Mouse (Mus musculus) forebrain, embryonic 16.5 days (tissue): ENCODE data around the gene Ccdc78. TPM values are rescaled to one million over a fixed set of nuclear protein-coding genes. Genes with fewer than 3 reads are reported as not detected.

Experiments
- ATAC-seq: fragments of 200-750 bp; cut with Nextera tagmentation; 2 replicates; pipeline ENCODE4 v1.8.0; 2017; ENCODE audit warnings: mild to moderate bottlenecking, moderate library complexity
- H3K27ac ChIP-seq: fragments of 300-500 bp; sonication (generic); 2 replicates; pipeline ENCODE4 v1.5.1; 2014; ENCODE audit warnings: low read length, control low read depth
- H3K27me3 ChIP-seq: fragments of 300-500 bp; sonication (generic); replicated peaks from 2 replicates; pipeline ENCODE4 v1.6.1; 2014; ENCODE audit warnings: low read length; ENCODE audit not compliant: control insufficient read depth, insufficient read depth
- H3K36me3 ChIP-seq: fragments of 300-500 bp; sonication (generic); 2 replicates; pipeline ENCODE4 v1.6.1; 2014; ENCODE audit not compliant: control insufficient read depth, insufficient read depth
- H3K4me1 ChIP-seq: fragments of 300-500 bp; sonication (generic); replicated peaks from 2 replicates; pipeline ENCODE4 v1.6.1; 2014; ENCODE audit warnings: low read length; ENCODE audit not compliant: control insufficient read depth, insufficient read depth
- H3K4me2 ChIP-seq: fragments of 300-500 bp; sonication (generic); 2 replicates; pipeline ENCODE4 v1.6.1; 2014; ENCODE audit warnings: mild to moderate bottlenecking, low read length, control low read depth
- H3K4me3 ChIP-seq: fragments of 300-500 bp; sonication (generic); replicated peaks from 2 replicates; pipeline ENCODE4 v1.5.1; 2014; ENCODE audit warnings: mild to moderate bottlenecking, low read length, control low read depth
- H3K9ac ChIP-seq: fragments of 300-500 bp; sonication (generic); replicated peaks from 2 replicates; pipeline ENCODE4 v1.6.1; 2014; ENCODE audit warnings: low read depth, low read length, control low read depth
- H3K9me3 ChIP-seq: fragments of 300-500 bp; sonication (generic); 2 replicates; pipeline ENCODE4 v1.6.1; 2016; ENCODE audit warnings: low read length; ENCODE audit not compliant: control insufficient read depth
- WGBS: fragments of 180-500 bp; shearing (Covaris S2); extraction: QIAGEN DNeasy Blood & Tissue Kit; methylation state at CpG from one replicate; pipeline ENCODE4 v1.1.7; 2014; 5-methylcytosine and 5-hydroxymethylcytosine counted together
- polyA plus RNA-seq: library from polyadenylated mRNA; unstranded; fragments of >200 nt; fragmentation: Nextera tagmentation; extraction: Ambion mirVana; gene quantifications from 2 replicates; pipeline ENCODE4 v1.2.1, GENCODE M21; 2015

The Ccdc78 gene
- polyA plus RNA-seq, 1 experiment from 2014 or later = 0.13 TPM

- no peaks in the 10 kb centered on the region for H3K9me3 ChIP-seq
- H3K4me1 ChIP-seq = peaks cover 71% of the 10 kb centered on the region
- no peak overlapping the region; the same call in 1 of the 2 replicates for H3K4me3 ChIP-seq
- peak overlapping the region; percentile 84; the same call in 1 of the 2 replicates for H3K9ac ChIP-seq
- H3K36me3 ChIP-seq = peaks cover 23% of the 10 kb centered on the region
- ATAC-seq = no peak
- H3K27ac ChIP-seq = no peak overlapping the region
- no peaks in the 10 kb centered on the region for H3K27me3 ChIP-seq
- peak overlapping the region; percentile 88 for H3K4me2 ChIP-seq
- WGBS = 87% methylated on average over 12 of the region's 12 CpGs
Measured at GRCm38 (mm10) chr17:25834595-25835222, 48.3 kb downstream of the Ccdc78 start.

GRCm38 (mm10) chr17:25835301-25835700 lies 48.9 kb downstream of the Ccdc78 start:
- WGBS = 95% methylated on average over 7 of the region's 7 CpGs
- no peak overlapping the region for H3K9ac ChIP-seq
- no peak overlapping the region for H3K27ac ChIP-seq
- no peaks in the 10 kb centered on the region for H3K27me3 ChIP-seq
- ATAC-seq = no peak
- H3K36me3 ChIP-seq = peaks cover 22% of the 10 kb centered on the region
- H3K4me3 ChIP-seq = no peak overlapping the region
- peaks cover 65% of the 10 kb centered on the region for H3K4me1 ChIP-seq
- no peaks in the 10 kb centered on the region for H3K9me3 ChIP-seq
- H3K4me2 ChIP-seq = no peak overlapping the region

GRCm38 (mm10) chr17:25835816-25836215 lies 49.4 kb downstream of the Ccdc78 start:
- Histone ChIP-seq H3K9me3 (no peaks in the 10 kb centered on the region), H3K36me3 (peaks cover 23% of the 10 kb centered on the region), H3K4me3 (no peak overlapping the region), H3K4me2 (no peak overlapping the region), H3K4me1 (peaks cover 61% of the 10 kb centered on the region), H3K9ac (no peak overlapping the region), H3K27ac (no peak overlapping the region), H3K27me3 (no peaks in the 10 kb centered on the region)
- 91% methylated on average over 16 of the region's 16 CpGs for WGBS
- ATAC-seq = no peak

- ATAC-seq = no peak
- peak overlapping the region; percentile 67 for H3K27ac ChIP-seq
- 21% methylated on average over 23 of the region's 23 CpGs for WGBS
- peak overlapping the region; percentile 54 for H3K4me3 ChIP-seq
- H3K9me3 ChIP-seq = no peaks in the 10 kb centered on the region
- peak overlapping the region; percentile 80 for H3K9ac ChIP-seq
- H3K36me3 ChIP-seq = peaks cover 22% of the 10 kb centered on the region
- H3K4me2 ChIP-seq = peak overlapping the region; percentile 54
- peaks cover 54% of the 10 kb centered on the region for H3K4me1 ChIP-seq
- H3K27me3 ChIP-seq = no peaks in the 10 kb centered on the region
Measured at GRCm38 (mm10) chr17:25836397-25837075, 50.2 kb downstream of the Ccdc78 start.

GRCm38 (mm10) chr17:25837076-25837410 lies 50.7 kb downstream of the Ccdc78 start, which contains the start of gene Rhbdl1:
Rhbdl1 (minus strand) TSS chr17:25837295.
- H3K4me3 ChIP-seq = peak within 1 kb of the TSS; percentile 54
- WGBS = 0% methylated on average over 28 of the region's 29 CpGs
- H3K9me3 ChIP-seq = no peaks in the 10 kb centered on the region
- peaks cover 49% of the 10 kb centered on the region for H3K4me1 ChIP-seq
- peak within 1 kb of the TSS; percentile 54 for H3K4me2 ChIP-seq
- no peaks in the 10 kb centered on the region for H3K27me3 ChIP-seq
- H3K9ac ChIP-seq = peak within 1 kb of the TSS; percentile 80
- ATAC-seq = peak; percentile 43
- H3K27ac ChIP-seq = peak within 1 kb of the TSS; percentile 67
- peaks cover 26% of the 10 kb centered on the region for H3K36me3 ChIP-seq

- H3K9me3 ChIP-seq = no peaks in the 10 kb centered on the region
- peak overlapping the region; percentile 54 for H3K4me2 ChIP-seq
- H3K4me3 ChIP-seq = no peak overlapping the region
- peak overlapping the region; percentile 67 for H3K27ac ChIP-seq
- H3K9ac ChIP-seq = 0 out of 2 replicates have a peak overlapping the region, but pooled peaks have one; percentile 30
- peaks cover 26% of the 10 kb centered on the region for H3K36me3 ChIP-seq
- WGBS = 15% methylated on average over 3 of the region's 3 CpGs
- peaks cover 47% of the 10 kb centered on the region for H3K4me1 ChIP-seq
- no peaks in the 10 kb centered on the region for H3K27me3 ChIP-seq
- ATAC-seq = no peak
Measured at GRCm38 (mm10) chr17:25837533-25837932, 51.2 kb downstream of the Ccdc78 start.

- Histone ChIP-seq H3K4me1 (peaks cover 52% of the 10 kb centered on the region), H3K9me3 (no peaks in the 10 kb centered on the region), H3K4me2 (no peak overlapping the region), H3K9ac (no peak overlapping the region), H3K27me3 (no peaks in the 10 kb centered on the region), H3K36me3 (peaks cover 26% of the 10 kb centered on the region), H3K4me3 (no peak overlapping the region), H3K27ac (no peak overlapping the region)
- 89% methylated on average over 4 of the region's 4 CpGs for WGBS
- ATAC-seq = no peak
Measured at GRCm38 (mm10) chr17:25838904-25839303, 52.5 kb downstream of the Ccdc78 start.

GRCm38 (mm10) chr17:25839455-25840235 lies 53.3 kb downstream of the Ccdc78 start:
- peaks cover 26% of the 10 kb centered on the region for H3K36me3 ChIP-seq

More at GRCm38 (mm10) chr17:25839455-25840235, 53.3 kb downstream of the Ccdc78 start:
- Histone ChIP-seq H3K4me3 (no peak overlapping the region), H3K4me2 (no peak overlapping the region), H3K9ac (no peak overlapping the region), H3K4me1 (peaks cover 46% of the 10 kb centered on the region), H3K27ac (no peak overlapping the region), H3K9me3 (no peaks in the 10 kb centered on the region), H3K27me3 (no peaks in the 10 kb centered on the region)
- ATAC-seq = no peak
- 90% methylated on average over 14 of the region's 14 CpGs for WGBS
